Mouse (Mus musculus) hindbrain, postnatal 0 days (tissue): Measurements from ENCODE around the gene Sgpl1. TPM values are rescaled to one million over a fixed set of nuclear protein-coding genes. Genes with fewer than 3 reads are reported as not detected.
A peak's percentile ranks its signal among the peaks of the same experiment; 100 is the strongest.

ENCODE experiments used
- ATAC-seq: fragments of 200-750 bp; cut with Nextera tagmentation; 2 replicates; pipeline ENCODE4 v1.8.0; 2017; ENCODE audit warnings: mild to moderate bottlenecking, moderate TSS enrichment, moderate library complexity
- DNase-seq: peaks from one replicate; pipeline ENCODE4 v3.0.0-alpha.2; 2015; ENCODE audit warnings: low spot score
- H3K27ac ChIP-seq: fragments of 300-500 bp; sonication (generic); 2 replicates; pipeline ENCODE4 v1.5.1; 2014; ENCODE audit warnings: mild to moderate bottlenecking
- H3K27me3 ChIP-seq: fragments of 300-500 bp; sonication (generic); 2 replicates; pipeline ENCODE4 v1.6.1; 2014; ENCODE audit warnings: low read length, mixed read lengths; ENCODE audit not compliant: insufficient read depth
- H3K36me3 ChIP-seq: fragments of 300-500 bp; sonication (generic); 2 replicates; pipeline ENCODE4 v1.6.1; 2014; ENCODE audit warnings: low read length, mixed read lengths; ENCODE audit not compliant: insufficient read depth
- H3K4me1 ChIP-seq: fragments of 300-500 bp; sonication (generic); 2 replicates; pipeline ENCODE4 v1.6.1; 2014; ENCODE audit warnings: antibody characterized with exemption, low read length, mixed read lengths; ENCODE audit not compliant: insufficient read depth
- H3K4me2 ChIP-seq: fragments of 300-500 bp; sonication (generic); 2 replicates; pipeline ENCODE4 v1.6.1; 2014; ENCODE audit warnings: low read depth, mild to moderate bottlenecking, low read length, moderate library complexity, mixed read lengths
- H3K4me3 ChIP-seq: fragments of 300-500 bp; sonication (generic); 2 replicates; pipeline ENCODE4 v1.5.1; 2014; ENCODE audit warnings: low read length
- H3K9ac ChIP-seq: fragments of 300-500 bp; sonication (generic); replicated peaks from 2 replicates; pipeline ENCODE4 v1.6.1; 2014; ENCODE audit warnings: mild to moderate bottlenecking, low read length, moderate library complexity, mixed read lengths
- H3K9me3 ChIP-seq: fragments of 300-500 bp; sonication (generic); 2 replicates; pipeline ENCODE4 v1.6.1; 2016; ENCODE audit warnings: low read length, mixed read lengths
- CTCF ChIP-seq: IDR thresholded peaks from 2 replicates; pipeline ENCODE4 v1.5.1; 2016; ENCODE audit warnings: antibody characterized with exemption, control low read depth, low read depth
- WGBS: fragments of 180-500 bp; shearing (Covaris S2); extraction: QIAGEN DNeasy Blood & Tissue Kit; methylation state at CpG from one replicate; pipeline ENCODE4 v1.1.7; 2014; 5-methylcytosine and 5-hydroxymethylcytosine counted together
- polyA plus RNA-seq: library from polyadenylated mRNA; unstranded; fragments of >200 nt; fragmentation: Nextera tagmentation; extraction: Ambion mirVana; gene quantifications from 2 replicates; pipeline ENCODE4 v1.2.1, GENCODE M21; 2015
- total RNA-seq: library from RNA; depleted of rRNA; stranded (reverse); fragments of >200 nt; gene quantifications from 2 replicates; pipeline ENCODE4 v1.2.3, GENCODE M21; 2014

Sgpl1 gene
- total and polyA plus RNA-seq, 2 experiments from 2014 or later: 36.8 to 52.1 TPM

DNA sequence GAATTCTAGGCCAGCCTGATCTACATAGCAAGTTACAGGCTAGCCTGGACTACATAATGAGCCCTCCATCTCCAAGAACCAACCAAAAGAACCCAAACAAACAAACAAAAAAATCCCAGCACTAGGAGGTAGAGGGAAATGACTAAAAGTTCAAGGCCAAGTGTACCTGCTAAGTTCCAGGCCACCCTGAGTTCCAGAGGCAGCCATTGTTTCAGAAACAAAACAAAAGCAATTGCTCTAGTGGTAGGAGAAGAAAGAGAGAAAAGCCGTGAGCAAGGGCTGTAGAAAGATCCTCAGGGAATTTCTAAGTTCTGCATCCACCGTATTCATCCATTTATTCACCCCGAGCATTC, 1.8 kb downstream of the Sgpl1 start:
- 0% methylated on average over 3 of the region's 3 CpGs for WGBS
- ATAC-seq (no peak), DNase-seq (no peak)
- TF ChIP-seq CTCF: no peak
- H3K9ac ChIP-seq: peak overlapping the region; percentile 71; the same call in 1 of the 2 replicates
- H3K9me3 ChIP-seq: no peaks in the 10 kb centered on the region
- H3K27me3 ChIP-seq: no peaks in the 10 kb centered on the region
- H3K4me3 ChIP-seq: peak overlapping the region; percentile 74
- H3K4me1 ChIP-seq: peaks cover 6% of the 10 kb centered on the region
- no peaks in the 10 kb centered on the region for H3K36me3 ChIP-seq
- peak overlapping the region; percentile 86 for H3K4me2 ChIP-seq
- H3K27ac ChIP-seq: peak overlapping the region; percentile 86

DNA sequence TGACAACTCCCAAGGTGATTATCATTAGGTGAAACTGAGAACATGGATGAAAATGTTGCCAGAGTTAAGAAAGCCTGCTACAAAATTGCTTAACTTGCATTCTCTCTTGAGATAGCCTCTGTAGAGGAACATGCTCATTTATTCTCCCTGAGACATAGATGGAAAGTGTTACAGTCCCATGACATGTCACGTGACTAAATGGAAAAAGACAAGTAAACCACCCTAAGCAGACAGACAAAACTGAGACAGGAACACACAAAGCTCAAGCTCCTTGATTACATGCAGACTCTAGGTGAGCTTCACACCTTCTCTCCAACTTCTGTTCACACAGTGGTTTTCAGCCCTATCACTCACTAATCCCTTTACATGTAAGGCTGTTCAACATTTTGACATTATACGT, 4.2 kb downstream of the Sgpl1 start:
- Histone ChIP-seq H3K4me1 (peaks cover 6% of the 10 kb centered on the region), H3K27me3 (no peaks in the 10 kb centered on the region), H3K4me3 (no peak overlapping the region), H3K9ac (no peak overlapping the region), H3K9me3 (no peaks in the 10 kb centered on the region), H3K36me3 (no peaks in the 10 kb centered on the region), H3K27ac (no peak overlapping the region), H3K4me2 (no peak overlapping the region)
- DNase-seq: no peak
- no peak for TF ChIP-seq CTCF
- no peak for ATAC-seq
- WGBS: 91% methylated on average over 2 of the region's 2 CpGs

- 86% methylated on average over 1 of the region's 1 CpGs for WGBS
- no peak for DNase-seq
- Histone ChIP-seq H3K9ac (no peak overlapping the region), H3K4me2 (no peak overlapping the region), H3K27ac (no peak overlapping the region), H3K4me3 (no peak overlapping the region), H3K9me3 (no peaks in the 10 kb centered on the region), H3K36me3 (no peaks in the 10 kb centered on the region), H3K4me1 (no peaks in the 10 kb centered on the region), H3K27me3 (no peaks in the 10 kb centered on the region)
- no peak for TF ChIP-seq CTCF
- no peak for ATAC-seq
Observed at GRCm38 (mm10) chr10:61137567-61137966, 9.9 kb downstream of the Sgpl1 start.

DNA sequence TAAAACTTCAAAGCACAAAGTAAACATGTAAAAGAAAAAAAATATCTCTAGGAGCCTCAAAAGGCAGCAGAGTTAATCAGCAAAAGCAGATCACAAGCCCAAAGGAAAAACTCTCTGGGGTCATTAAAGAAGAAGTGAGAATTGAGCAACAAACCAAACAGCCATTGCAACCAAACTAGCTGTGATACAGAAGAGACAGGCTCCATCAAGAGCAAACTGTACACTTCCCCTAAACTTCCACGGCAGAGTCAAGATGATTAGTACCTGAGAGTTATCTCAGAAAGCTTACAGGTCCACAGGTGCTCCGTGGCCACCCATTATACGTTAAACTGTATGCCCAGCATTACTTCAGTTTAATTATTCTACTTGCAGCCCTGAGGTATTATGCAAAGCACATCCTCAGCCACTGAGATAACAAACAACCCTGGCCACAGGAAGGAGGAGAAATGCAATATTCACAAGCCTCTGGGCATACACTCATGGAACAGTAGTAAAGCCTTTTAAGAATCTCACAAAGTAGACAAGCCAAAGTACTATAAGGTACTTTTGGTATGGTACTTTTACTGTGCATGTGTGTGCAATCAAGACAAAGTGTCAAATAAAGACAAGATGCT, 12.2 kb downstream of the Sgpl1 start:
- WGBS: 71% methylated on average over 3 of the region's 3 CpGs
- TF ChIP-seq CTCF: no peak

DNA sequence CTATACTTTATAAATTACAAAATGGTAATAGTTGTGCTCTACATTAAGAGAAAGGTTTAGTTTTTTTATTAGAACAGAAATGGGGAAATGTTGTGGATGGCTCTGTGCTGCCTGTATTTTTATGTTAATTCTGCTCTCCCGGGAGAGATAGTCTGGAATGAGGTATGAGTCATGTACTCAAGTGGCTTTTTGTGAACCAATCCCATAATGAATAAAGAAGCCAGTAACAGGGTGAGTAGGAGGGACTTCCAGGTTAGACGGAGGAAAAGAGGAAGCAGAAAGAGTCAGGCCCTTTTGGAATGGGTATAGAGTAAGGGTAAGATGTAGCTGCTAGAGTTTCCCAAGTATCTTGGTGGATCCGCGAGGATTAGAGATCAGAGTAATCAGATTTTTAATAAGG, 13.5 kb downstream of the Sgpl1 start:
- Histone ChIP-seq H3K9me3 (no peaks in the 10 kb centered on the region), H3K27me3 (no peaks in the 10 kb centered on the region), H3K9ac (no peak overlapping the region), H3K36me3 (no peaks in the 10 kb centered on the region), H3K4me2 (no peak overlapping the region), H3K4me1 (no peaks in the 10 kb centered on the region), H3K27ac (no peak overlapping the region), H3K4me3 (no peak overlapping the region)
- no peak for ATAC-seq
- WGBS: 72% methylated on average over 4 of the region's 4 CpGs
- no peak for DNase-seq
- no peak for TF ChIP-seq CTCF

More for the DNA sequence above, 12.2 kb downstream of the Sgpl1 start:
- no peaks in the 10 kb centered on the region for H3K9me3 ChIP-seq
- DNase-seq: no peak
- H3K9ac ChIP-seq: no peak overlapping the region
- H3K4me1 ChIP-seq: no peaks in the 10 kb centered on the region
- no peak overlapping the region for H3K4me2 ChIP-seq
- no peak overlapping the region for H3K4me3 ChIP-seq
- no peaks in the 10 kb centered on the region for H3K27me3 ChIP-seq
- no peak for ATAC-seq
- no peak overlapping the region for H3K27ac ChIP-seq
- no peaks in the 10 kb centered on the region for H3K36me3 ChIP-seq

DNA sequence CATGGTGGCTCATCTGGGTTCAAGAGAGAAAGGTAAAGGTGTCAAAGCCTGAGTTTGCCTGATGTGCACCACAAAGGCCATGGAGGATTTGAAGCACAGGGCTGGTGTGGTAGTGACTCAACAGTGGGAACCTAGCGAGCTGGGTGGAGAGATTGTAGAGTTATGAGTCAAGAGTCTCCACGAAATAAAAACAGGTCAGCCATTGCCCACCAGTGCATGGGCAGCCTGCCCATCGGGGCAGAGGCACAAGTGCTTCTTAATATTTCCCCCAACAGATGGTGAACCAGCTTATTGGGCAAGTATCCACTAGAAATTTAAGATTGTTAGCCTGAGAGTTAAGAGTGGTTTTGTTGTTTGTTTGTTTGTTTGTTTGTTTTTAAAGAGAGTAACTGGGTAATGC, 16.5 kb downstream of the Sgpl1 start:
- TF ChIP-seq CTCF: no peak
- H3K9me3 ChIP-seq: no peaks in the 10 kb centered on the region
- H3K9ac ChIP-seq: no peak overlapping the region
- no peak overlapping the region for H3K27ac ChIP-seq
- WGBS: 68% methylated on average over 3 of the region's 3 CpGs
- no peak overlapping the region for H3K4me3 ChIP-seq
- no peak overlapping the region for H3K4me2 ChIP-seq
- DNase-seq (no peak), ATAC-seq (no peak)
- no peaks in the 10 kb centered on the region for H3K36me3 ChIP-seq
- no peaks in the 10 kb centered on the region for H3K4me1 ChIP-seq
- H3K27me3 ChIP-seq: no peaks in the 10 kb centered on the region

DNA sequence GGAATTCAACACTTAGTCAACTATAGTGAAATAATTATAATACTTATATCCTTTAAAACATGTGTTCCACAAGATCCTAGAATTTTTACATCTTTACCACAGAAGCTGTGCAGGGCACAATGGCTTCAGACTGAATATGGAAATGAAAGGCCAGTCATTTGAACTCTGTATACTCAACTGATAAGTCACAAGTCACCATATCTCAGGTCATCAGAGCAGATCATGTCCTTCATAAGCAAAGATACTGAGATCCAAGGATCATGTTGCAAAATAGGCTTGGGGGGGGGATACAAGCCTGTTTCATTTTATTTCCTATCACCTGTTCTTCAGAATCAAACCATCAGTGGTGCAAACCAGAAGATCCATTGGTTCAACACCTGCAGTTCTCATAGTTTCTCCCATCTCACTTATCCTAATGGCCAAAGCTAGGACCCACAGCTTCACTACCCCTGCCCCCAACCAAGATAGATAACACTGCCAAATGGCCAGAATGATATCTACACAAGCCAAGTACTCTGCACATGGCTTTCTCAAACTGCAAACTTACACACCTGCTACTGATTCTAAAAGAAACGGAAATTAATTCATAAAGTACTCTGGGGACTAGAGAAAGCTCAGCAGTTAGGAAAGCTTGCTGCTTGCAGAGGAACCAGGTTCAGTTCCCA, 18.7 kb downstream of the Sgpl1 start:
- DNase-seq: no peak
- no peaks in the 10 kb centered on the region for H3K4me1 ChIP-seq
- H3K27me3 ChIP-seq: no peaks in the 10 kb centered on the region
- H3K36me3 ChIP-seq: no peaks in the 10 kb centered on the region
- TF ChIP-seq CTCF: no peak
- H3K27ac ChIP-seq: no peak overlapping the region
- ATAC-seq: no peak
- no peak overlapping the region for H3K4me3 ChIP-seq
- no peak overlapping the region for H3K4me2 ChIP-seq
- no peak overlapping the region for H3K9ac ChIP-seq
- H3K9me3 ChIP-seq: no peaks in the 10 kb centered on the region
- WGBS: 73% methylated on average over 1 of the region's 1 CpGs
